Mouse (Mus musculus) embryonic facial prominence, embryonic 12.5 days (tissue): ENCODE data around the gene Lpar6. TPM values are rescaled to one million over a fixed set of nuclear protein-coding genes. Genes with fewer than 3 reads are reported as not detected.

Experiments
- ATAC-seq: fragments of 200-750 bp; cut with Nextera tagmentation; 2 replicates; pipeline ENCODE4 v1.8.0; 2017; ENCODE audit not compliant: insufficient number of reproducible peaks, insufficient read depth, low FRiP score, low TSS enrichment
- H3K27ac ChIP-seq: fragments of 300-500 bp; sonication (generic); 2 replicates; pipeline ENCODE4 v1.5.1; 2016; ENCODE audit warnings: mild to moderate bottlenecking
- H3K27me3 ChIP-seq: fragments of 300-500 bp; sonication (generic); 2 replicates; pipeline ENCODE4 v1.6.1; 2016; ENCODE audit warnings: mild to moderate bottlenecking, moderate library complexity
- H3K36me3 ChIP-seq: fragments of 300-500 bp; sonication (generic); 2 replicates; pipeline ENCODE4 v1.6.1; 2016; ENCODE audit warnings: mild to moderate bottlenecking
- H3K4me1 ChIP-seq: fragments of 300-500 bp; sonication (generic); 2 replicates; pipeline ENCODE4 v1.6.1; 2016
- H3K4me2 ChIP-seq: fragments of 300-500 bp; sonication (generic); replicated peaks from 2 replicates; pipeline ENCODE4 v1.6.1; 2016; ENCODE audit warnings: mild to moderate bottlenecking, moderate library complexity
- H3K4me3 ChIP-seq: fragments of 300-500 bp; sonication (generic); 2 replicates; pipeline ENCODE4 v1.5.1; 2016; ENCODE audit warnings: mild to moderate bottlenecking
- H3K9ac ChIP-seq: fragments of 300-500 bp; sonication (generic); 2 replicates; pipeline ENCODE4 v1.6.1; 2016; ENCODE audit warnings: mild to moderate bottlenecking, moderate library complexity
- H3K9me3 ChIP-seq: fragments of 300-500 bp; sonication (generic); 2 replicates; pipeline ENCODE4 v1.6.1; 2016; ENCODE audit warnings: mild to moderate bottlenecking, moderate library complexity
- WGBS: fragments of 180-500 bp; shearing (Covaris S2); methylation state at CpG from one replicate; pipeline ENCODE4 v1.1.7; 2016; 5-methylcytosine and 5-hydroxymethylcytosine counted together
- polyA plus RNA-seq: library from polyadenylated mRNA; unstranded; fragments of >200 nt; fragmentation: Nextera tagmentation; extraction: Ambion mirVana; gene quantifications from 2 replicates; pipeline ENCODE4 v1.2.1, GENCODE M21; 2016

Lpar6 gene
- polyA plus RNA-seq, 1 experiment from 2014 or later: 16.2 TPM

GRCm38 (mm10) chr14:73234468-73235031 is 3.1 kb upstream of the Lpar6 start:
- ATAC-seq: no peak
- H3K4me1 ChIP-seq: peaks cover 18% of the 10 kb centered on the region
- no peaks in the 10 kb centered on the region for H3K9me3 ChIP-seq
- 6% methylated on average over 2 of the region's 2 CpGs for WGBS
- H3K36me3 ChIP-seq: no peaks in the 10 kb centered on the region
- no peak overlapping the region for H3K4me3 ChIP-seq
- H3K27me3 ChIP-seq: no peaks in the 10 kb centered on the region
- H3K27ac ChIP-seq: peak overlapping the region; percentile 78
- H3K9ac ChIP-seq: no peak overlapping the region
- H3K4me2 ChIP-seq: no peak overlapping the region

- peak overlapping the region; percentile 62 for H3K4me3 ChIP-seq
- ATAC-seq: peak; percentile 79; the same call in 1 of the 2 replicates
- H3K9ac ChIP-seq: peak overlapping the region; percentile 70
- H3K36me3 ChIP-seq: peaks cover 5% of the 10 kb centered on the region; the same call in 1 of the 2 replicates
- no peaks in the 10 kb centered on the region for H3K27me3 ChIP-seq
- H3K4me1 ChIP-seq: peaks cover 10% of the 10 kb centered on the region
- H3K9me3 ChIP-seq: no peaks in the 10 kb centered on the region
- under 1% methylated on average over 20 of the region's 20 CpGs for WGBS
- peak overlapping the region; percentile 95 for H3K27ac ChIP-seq
- H3K4me2 ChIP-seq: peak overlapping the region; percentile 51
These were observed 979 bp downstream of the Lpar6 start for GRCm38 (mm10) chr14:73238498-73239250.

GRCm38 (mm10) chr14:73239291-73239690 is 1.6 kb downstream of the Lpar6 start:
- H3K9ac ChIP-seq: peak overlapping the region; percentile 70
- peak overlapping the region; percentile 62 for H3K4me3 ChIP-seq
- peak overlapping the region; percentile 95 for H3K27ac ChIP-seq
- no peaks in the 10 kb centered on the region for H3K27me3 ChIP-seq
- H3K4me1 ChIP-seq: peaks cover 8% of the 10 kb centered on the region
- ATAC-seq: no peak
- peaks cover 5% of the 10 kb centered on the region; the same call in 1 of the 2 replicates for H3K36me3 ChIP-seq
- WGBS: under 1% methylated on average over 6 of the region's 6 CpGs
- H3K9me3 ChIP-seq: no peaks in the 10 kb centered on the region
- H3K4me2 ChIP-seq: peak overlapping the region; percentile 51

GRCm38 (mm10) chr14:73239857-73240256 is 2.2 kb downstream of the Lpar6 start:
- Histone ChIP-seq H3K27me3 (no peaks in the 10 kb centered on the region), H3K27ac (no peak overlapping the region), H3K4me2 (0 out of 2 replicates have a peak overlapping the region, but pooled peaks have one; percentile 32), H3K36me3 (peaks cover 5% of the 10 kb centered on the region; the same call in 1 of the 2 replicates), H3K4me3 (no peak overlapping the region), H3K9me3 (no peaks in the 10 kb centered on the region), H3K4me1 (peaks cover 3% of the 10 kb centered on the region), H3K9ac (no peak overlapping the region)
- no peak for ATAC-seq
- 50% methylated on average over 3 of the region's 3 CpGs for WGBS

- Histone ChIP-seq H3K27ac (no peak overlapping the region), H3K9ac (no peak overlapping the region), H3K36me3 (peaks cover 5% of the 10 kb centered on the region; the same call in 1 of the 2 replicates), H3K9me3 (no peaks in the 10 kb centered on the region), H3K4me1 (no peaks in the 10 kb centered on the region), H3K4me3 (no peak overlapping the region), H3K4me2 (no peak overlapping the region), H3K27me3 (no peaks in the 10 kb centered on the region)
- 94% methylated on average over 2 of the region's 2 CpGs for WGBS
- no peak for ATAC-seq
These were observed 6.4 kb downstream of the Lpar6 start for GRCm38 (mm10) chr14:73244061-73244597.

- Histone ChIP-seq H3K4me2 (no peak overlapping the region), H3K4me1 (no peaks in the 10 kb centered on the region), H3K4me3 (no peak overlapping the region), H3K27me3 (no peaks in the 10 kb centered on the region), H3K9me3 (no peaks in the 10 kb centered on the region), H3K27ac (no peak overlapping the region), H3K36me3 (no peaks in the 10 kb centered on the region), H3K9ac (no peak overlapping the region)
- WGBS: 95% methylated on average over 2 of the region's 2 CpGs
- no peak for ATAC-seq
These were observed 12.4 kb downstream of the Lpar6 start for GRCm38 (mm10) chr14:73250056-73250455.

- Histone ChIP-seq H3K27me3 (no peaks in the 10 kb centered on the region), H3K27ac (no peak overlapping the region), H3K4me1 (no peaks in the 10 kb centered on the region), H3K4me3 (no peak overlapping the region), H3K4me2 (no peak overlapping the region), H3K9me3 (no peaks in the 10 kb centered on the region), H3K9ac (no peak overlapping the region), H3K36me3 (no peaks in the 10 kb centered on the region)
- no peak for ATAC-seq
- WGBS: 72% methylated on average over 2 of the region's 2 CpGs
These were observed 14.6 kb downstream of the Lpar6 start for GRCm38 (mm10) chr14:73252276-73252675.

- no peak for ATAC-seq
- Histone ChIP-seq H3K9ac (no peak overlapping the region), H3K4me2 (no peak overlapping the region), H3K36me3 (no peaks in the 10 kb centered on the region), H3K4me3 (no peak overlapping the region), H3K9me3 (no peaks in the 10 kb centered on the region), H3K27me3 (no peaks in the 10 kb centered on the region), H3K4me1 (0 out of 2 replicates have a peak, but pooled peaks cover 4% of the 10 kb centered on the region), H3K27ac (no peak overlapping the region)
- WGBS: 50% methylated on average over 6 of the region's 6 CpGs
These were observed 16.0 kb downstream of the Lpar6 start for GRCm38 (mm10) chr14:73253453-73254251.

- Histone ChIP-seq H3K4me1 (0 out of 2 replicates have a peak, but pooled peaks cover 4% of the 10 kb centered on the region), H3K36me3 (no peaks in the 10 kb centered on the region), H3K9ac (no peak overlapping the region), H3K27ac (no peak overlapping the region), H3K4me3 (no peak overlapping the region), H3K27me3 (no peaks in the 10 kb centered on the region), H3K9me3 (no peaks in the 10 kb centered on the region), H3K4me2 (no peak overlapping the region)
- WGBS: 81% methylated on average over 4 of the region's 4 CpGs
- no peak for ATAC-seq
These were observed 16.7 kb downstream of the Lpar6 start for GRCm38 (mm10) chr14:73254412-73254811.

GRCm38 (mm10) chr14:73255426-73255970 is 17.8 kb downstream of the Lpar6 start:
- WGBS: 68% methylated on average over 3 of the region's 3 CpGs
- ATAC-seq: no peak
- no peaks in the 10 kb centered on the region for H3K36me3 ChIP-seq

GRCm38 (mm10) chr14:73257348-73257747 is 19.7 kb downstream of the Lpar6 start:
- no peak for ATAC-seq
- Histone ChIP-seq H3K4me3 (no peak overlapping the region), H3K36me3 (peaks cover 4% of the 10 kb centered on the region; the same call in 1 of the 2 replicates), H3K9me3 (no peaks in the 10 kb centered on the region), H3K9ac (no peak overlapping the region), H3K4me2 (no peak overlapping the region), H3K4me1 (0 out of 2 replicates have a peak, but pooled peaks cover 4% of the 10 kb centered on the region), H3K27me3 (no peaks in the 10 kb centered on the region), H3K27ac (no peak overlapping the region)
- WGBS: 76% methylated on average over 7 of the region's 7 CpGs

More at GRCm38 (mm10) chr14:73255426-73255970, 17.8 kb downstream of the Lpar6 start:
- Histone ChIP-seq H3K9me3 (no peaks in the 10 kb centered on the region), H3K27ac (0 out of 2 replicates have a peak overlapping the region, but pooled peaks have one; percentile 36), H3K4me1 (0 out of 2 replicates have a peak, but pooled peaks cover 4% of the 10 kb centered on the region), H3K27me3 (no peaks in the 10 kb centered on the region), H3K9ac (no peak overlapping the region), H3K4me3 (no peak overlapping the region), H3K4me2 (no peak overlapping the region)
